Mouse (Mus musculus): ENCODE measurements around the gene Haus8.
"Not testable (repeated sequence)": the region's sequence is repeated elsewhere in the genome, so short reads cannot be mapped to it uniquely, and the experiment has no call there.

Haus8 gene

DNA sequence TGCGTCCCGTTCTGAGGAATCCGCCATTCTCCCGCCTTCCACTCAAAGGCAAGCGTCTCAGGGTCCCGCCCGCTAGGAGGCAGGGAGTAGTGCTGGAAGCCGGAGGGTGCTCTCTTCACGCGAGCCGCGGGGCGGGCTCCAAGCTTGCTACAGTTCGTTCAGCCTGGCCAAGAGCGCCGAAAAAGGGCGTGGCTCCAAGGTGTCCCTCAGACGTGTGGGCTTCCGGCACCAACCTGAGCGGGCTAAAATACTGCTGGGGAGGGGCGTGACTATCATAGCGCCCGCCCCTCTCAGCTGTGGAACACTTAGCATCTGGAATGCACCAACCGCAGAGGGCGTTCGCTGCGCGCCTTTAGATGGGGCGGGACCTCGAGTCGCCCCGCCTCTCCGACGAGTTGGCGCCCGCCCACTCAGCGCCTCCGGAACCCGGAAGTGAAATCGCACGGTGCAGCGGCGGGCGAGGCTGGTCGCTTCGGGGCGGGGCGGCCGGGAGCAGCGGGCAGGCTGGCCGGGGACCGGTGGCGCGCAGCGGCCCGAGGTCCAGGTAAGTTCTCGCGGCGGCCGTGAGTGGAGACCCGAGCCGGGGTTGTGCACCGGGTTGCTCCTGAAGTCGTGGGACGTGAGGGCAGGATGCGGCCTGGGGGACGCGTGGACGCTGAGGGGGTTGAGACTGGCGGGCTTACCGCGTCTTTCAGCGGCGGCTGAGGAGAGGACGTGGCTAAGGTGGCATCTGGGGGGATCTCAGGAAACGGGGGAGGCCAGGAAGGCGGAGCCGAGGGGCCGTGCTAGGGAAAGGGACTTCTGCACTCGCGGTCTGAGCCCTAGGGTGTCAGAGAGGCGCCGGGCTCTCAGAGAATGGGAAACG is at the start of gene Haus8, which contains the start of gene Myo9b:
Haus8 (minus strand) TSS at position 649 of the 865 bp plus-strand sequence.
Myo9b (plus strand) TSS at position 429 of the 865 bp plus-strand sequence.
- DNase-seq: peak; percentile 99

DNA sequence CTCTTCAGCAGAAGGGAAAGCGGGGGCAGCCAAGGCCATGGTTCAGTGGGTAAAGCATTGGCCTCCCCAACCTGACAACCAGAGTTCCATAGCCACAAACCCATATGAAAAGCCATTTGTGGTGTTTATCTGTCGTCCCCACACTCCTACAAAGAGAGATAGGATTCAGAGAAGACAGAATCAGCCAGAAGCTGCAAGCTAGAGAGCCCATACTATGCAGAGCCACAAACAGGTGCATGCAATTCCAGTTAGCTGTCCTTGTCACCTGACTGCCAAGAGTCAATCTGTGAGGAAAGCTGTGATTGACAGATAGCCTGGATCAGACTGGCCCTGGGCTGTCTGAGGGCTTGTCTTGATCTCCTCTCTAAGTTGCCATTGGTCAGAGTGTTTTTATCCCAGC is 47.0 kb upstream of the Haus8 start:
- DNase-seq: not testable (repeated sequence)

DNA sequence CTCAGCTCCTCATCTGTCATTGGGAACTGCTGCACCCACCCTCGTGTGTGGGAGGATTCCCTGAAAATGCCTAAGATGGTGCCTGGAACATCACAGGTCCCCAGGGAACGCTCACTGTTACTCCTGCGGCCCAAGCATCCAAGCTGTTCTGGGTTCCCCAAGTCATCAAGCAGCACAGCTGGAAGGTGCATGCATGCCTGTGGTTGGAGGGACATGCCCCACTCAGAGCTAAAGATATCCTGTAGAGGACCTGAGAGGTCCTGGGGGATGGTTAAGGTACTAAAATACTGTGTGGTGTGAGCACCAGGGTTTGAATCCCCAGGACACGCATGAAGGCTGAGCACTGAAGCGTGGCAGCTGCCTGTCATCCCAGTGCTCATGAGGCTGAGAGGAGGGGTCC is 45.9 kb upstream of the Haus8 start:
- not testable (repeated sequence) for DNase-seq

DNA sequence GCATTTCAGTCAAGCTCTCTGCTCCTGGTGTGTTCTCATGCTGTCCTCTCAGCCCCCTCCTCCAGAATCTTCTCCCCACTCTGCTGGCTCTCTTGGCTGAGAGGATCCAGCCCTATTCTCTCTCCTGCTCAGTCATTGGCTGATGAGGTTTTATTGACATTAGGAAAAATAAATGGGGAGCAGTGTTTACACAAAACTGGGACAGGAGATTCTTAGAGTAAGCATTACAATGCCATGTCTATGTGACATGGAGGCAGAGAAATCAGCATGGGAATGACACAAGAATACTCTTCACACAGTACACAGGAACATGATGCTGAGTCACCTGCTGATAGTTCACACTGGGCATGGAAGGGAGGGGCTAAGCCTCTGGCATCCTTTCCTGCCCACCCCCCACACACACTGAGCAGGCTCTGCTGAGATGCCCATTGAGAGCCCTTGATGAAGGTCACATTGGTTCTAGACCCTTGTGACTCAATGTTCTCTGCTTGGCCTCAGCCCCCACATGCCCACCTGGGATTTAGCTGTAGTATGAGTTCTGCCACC is 43.8 kb upstream of the Haus8 start:
- no peak for DNase-seq

DNA sequence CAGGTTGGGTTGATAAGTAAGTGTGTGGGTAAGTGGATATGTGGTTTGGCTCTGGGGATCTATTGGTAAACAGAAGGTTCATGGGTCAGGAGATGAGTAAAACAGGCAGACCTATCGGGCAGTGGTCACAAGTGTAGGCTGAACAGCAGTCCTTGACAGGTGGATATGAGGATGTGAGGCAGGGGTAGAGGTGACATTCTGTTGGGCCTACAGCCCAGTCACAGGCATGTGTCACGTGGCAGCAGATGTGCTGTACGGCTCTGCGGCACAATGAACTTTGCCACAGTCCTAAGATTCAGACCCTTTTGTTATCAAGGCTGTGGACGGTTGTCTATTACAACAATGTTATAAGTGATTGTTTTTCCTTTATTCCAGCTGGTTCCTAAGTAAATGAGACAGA is 43.2 kb upstream of the Haus8 start:
- no peak for DNase-seq

DNA sequence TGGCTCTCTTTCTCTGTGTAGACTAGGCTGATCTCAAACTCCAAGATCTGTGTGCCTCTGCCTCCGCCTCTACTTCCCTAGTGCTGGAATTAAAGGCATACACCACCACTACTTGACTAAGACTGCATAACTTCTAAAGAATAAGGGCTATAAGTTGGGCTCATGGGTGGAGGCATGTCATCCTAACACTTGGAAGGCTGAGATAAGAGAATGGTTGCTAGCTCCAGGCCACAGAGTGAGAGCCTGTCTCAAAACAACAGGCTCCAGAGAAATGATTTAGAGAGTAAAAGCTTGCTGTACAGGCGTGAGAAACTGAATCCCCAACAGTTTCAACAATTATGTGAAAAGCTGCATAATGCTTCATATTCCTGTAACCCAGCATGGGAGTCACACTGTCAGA is 41.2 kb upstream of the Haus8 start:
- no peak for DNase-seq

DNA sequence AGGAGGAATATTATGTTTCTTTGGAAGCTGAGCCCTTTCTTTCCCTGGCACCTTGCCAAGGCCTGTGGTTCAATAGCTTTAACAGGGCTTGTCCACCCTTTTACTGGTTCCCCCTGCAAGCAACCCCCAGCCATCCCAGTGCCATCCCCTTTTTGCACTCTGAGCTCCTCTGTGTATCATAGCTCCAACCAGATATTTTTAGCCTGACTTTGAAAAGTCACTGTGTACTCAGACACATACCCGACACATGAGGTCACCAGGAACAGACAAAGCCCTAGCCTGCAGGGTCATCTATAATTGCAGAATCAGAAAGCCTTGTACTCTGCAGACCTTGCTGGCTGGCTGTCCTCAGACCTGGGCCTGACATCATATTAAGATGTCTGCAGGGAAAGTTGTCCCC is 40.0 kb upstream of the Haus8 start:
- no peak for DNase-seq

DNA sequence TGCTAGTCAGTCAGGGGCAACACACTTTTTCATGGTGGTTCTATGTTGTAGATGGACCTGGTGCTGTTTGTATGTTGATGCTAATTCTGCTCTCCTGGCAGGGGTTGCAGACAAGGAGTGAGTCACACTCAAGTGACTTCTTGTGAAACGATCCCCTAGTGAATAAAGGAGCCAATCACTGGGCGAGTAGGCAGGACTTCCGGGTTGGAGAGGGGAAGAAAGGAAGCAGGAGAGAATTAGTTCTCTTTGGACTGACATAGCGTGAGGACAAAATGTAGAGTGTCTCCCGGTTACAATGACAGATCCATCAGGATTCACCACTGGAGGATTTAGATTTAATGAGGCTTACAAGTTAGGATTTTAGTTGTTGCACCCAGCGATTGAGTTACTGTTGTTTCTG is 37.7 kb upstream of the Haus8 start:
- no peak for DNase-seq

DNA sequence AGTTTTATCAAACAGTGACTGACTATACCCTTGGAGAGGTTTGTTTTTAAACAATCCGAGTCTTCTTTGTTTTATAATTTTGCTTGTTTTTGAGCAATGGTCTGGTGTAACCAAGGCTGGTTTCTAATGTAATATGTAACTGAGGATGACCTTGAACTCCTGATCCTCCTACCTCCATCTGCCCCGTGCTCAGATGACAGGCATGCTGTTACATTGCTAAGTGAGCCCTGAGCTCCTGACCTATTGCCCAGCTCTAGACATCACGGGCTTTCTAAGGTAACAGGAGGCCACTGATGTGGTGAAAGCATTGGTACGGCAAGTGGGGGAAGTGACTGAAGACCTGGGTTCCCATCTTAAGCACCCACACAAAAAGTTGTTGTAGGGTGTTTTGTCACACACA is 35.2 kb upstream of the Haus8 start:
- DNase-seq: no peak

DNA sequence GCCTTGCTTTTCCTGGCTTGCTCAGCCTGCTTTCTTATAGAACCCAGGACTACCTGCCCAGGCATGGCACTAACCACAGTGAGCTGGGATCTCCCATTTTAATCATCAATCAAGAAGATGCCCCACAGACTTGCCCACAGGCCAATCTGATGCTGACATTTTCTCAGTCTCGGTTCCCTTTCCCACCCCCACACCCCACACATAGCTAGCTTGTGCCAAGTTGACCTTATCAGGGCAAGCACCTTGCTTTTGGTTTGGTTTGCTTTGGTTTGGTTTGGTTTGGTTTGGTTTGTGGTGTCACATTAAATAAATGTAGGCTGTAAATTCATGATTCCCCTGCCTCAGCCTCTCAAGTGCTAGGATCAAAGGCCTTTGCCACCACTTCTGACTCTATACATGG is 34.6 kb upstream of the Haus8 start:
- DNase-seq: no peak

DNA sequence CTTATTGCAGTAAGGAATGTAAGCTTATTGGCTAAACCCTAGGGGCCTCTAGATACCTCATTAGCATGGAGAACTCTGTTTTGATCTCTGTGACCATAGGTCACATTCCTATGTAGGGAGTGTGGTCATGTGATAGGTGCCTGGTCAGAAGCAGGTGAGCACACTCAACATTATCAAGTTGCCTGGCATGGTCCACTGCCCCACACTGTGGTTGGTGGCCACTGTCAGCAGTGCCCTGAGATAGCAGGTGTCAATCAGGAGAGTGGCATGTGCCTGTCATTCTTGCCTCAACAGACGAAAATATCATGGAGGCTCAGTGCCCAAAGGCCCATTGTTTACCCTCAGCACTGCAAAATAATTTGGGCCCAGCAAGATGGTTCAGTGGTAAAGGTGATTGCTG is 33.3 kb upstream of the Haus8 start:
- DNase-seq: no peak

DNA sequence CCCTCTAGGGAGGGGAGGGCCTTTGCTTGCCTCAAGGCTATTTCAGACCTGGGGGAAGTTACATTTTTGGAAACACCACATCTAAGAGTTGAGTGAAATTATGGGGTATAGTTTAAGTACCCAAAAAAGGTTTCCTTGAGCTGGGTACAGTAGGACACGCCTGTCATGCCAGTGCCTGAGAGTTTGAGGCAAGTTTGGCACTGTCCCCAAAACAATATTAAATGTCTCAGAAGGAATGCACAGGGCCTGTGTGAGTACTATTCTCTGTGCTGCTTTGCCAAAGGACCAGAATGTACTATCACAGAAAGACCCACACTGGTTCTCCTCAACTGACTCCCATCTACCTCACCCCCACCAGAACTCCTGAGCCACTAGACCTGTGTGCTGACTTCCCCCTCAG is 30.9 kb upstream of the Haus8 start:
- DNase-seq: no peak

DNA sequence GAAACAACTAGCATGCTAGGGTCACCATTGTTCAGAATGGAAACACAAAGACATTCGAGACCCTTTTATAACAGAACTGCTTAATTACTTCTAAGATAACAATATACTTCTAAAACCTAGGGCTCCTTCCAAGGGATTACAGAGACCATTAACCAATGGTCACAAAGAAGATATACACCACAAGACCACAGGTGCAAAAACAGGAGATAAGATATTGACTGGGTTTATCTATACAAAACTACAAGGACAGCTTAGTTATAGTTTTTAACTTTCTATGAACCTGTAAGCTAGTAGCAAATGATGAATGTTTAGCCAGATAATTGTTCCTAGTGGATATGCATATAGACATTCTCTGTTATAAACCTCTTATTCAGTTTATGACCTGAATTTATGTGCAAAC is 30.1 kb upstream of the Haus8 start:
- DNase-seq: no peak

DNA sequence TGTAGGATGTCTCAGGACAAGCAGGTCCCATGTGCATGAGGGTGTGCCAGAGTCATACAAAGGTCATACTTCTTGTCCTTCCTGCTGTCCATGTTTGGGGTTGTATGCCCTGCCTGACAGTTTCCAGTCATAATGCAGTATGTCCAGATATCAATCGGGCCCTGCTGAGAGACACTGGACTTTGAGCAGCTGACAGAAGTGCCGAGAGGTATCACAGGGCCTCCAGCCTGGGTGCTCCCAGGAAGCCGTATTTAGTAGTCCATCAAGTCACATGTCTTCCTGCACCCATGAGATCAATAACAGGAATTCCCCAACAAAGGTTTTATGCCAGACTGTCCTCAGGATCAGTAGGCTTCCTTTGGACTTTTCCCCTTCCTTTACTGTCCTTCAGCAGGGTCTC is 27.0 kb upstream of the Haus8 start:
- DNase-seq: no peak

DNA sequence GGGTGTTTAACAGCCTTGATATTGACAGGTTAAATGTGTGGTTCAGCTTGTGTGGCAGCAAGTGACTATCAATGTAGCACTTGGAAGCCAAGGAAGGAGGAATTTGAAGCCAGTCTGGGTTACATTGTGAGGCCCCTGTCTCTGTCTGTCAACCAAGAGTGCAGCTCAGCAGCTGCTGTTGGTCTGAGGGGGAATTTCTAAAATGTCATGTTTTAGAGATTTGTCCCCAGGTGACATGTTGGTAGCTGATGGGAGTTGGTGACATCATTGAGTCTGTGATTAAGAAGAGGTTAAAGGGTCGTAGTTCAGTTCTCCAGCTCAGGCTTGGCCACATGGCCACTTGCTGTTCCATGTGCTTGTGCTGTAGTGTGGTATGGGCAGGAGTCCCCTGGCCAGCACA is 24.7 kb upstream of the Haus8 start:
- no peak for DNase-seq

DNA sequence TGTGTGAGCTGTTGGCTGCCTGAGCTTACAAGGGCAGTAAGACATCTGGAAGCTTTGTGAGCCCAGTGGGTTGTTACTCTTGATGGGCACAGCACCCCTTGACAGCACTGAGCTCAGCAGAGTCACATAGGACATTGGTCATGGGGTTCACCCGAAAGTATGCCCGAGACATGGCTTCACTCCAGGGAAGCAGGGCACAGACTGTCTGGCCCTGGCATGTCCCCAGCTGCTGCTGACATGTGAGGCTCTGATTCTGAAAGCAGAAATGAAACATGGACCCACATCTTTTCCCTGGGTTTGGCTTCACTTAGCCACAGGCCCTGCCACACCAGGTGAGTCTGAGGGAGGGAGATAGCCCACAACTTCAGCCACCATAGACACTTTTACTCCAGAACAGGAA is 24.1 kb upstream of the Haus8 start:
- DNase-seq: no peak

DNA sequence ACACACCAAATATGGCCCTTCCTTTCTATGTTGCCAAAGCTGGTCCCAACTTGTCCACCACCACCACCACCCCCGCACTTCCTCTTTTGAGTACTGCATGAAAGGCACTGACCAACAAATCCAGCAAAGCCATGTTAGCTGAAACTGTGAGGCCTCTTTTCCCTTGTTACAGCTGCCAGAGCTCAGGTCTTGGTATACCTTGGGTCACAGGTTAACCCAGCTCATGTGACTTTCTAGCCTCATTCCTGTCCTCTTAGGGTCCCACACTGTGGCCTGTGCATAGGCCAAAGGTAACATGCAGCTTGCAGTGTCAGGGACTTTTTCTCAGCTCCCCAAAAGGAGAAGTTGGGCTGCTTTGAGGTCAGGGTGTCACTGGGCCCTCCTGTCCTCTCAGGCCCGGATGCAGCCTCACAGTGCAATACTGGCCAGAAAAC is 23.5 kb upstream of the Haus8 start:
- peak; percentile 59 to 64 for DNase-seq

DNA sequence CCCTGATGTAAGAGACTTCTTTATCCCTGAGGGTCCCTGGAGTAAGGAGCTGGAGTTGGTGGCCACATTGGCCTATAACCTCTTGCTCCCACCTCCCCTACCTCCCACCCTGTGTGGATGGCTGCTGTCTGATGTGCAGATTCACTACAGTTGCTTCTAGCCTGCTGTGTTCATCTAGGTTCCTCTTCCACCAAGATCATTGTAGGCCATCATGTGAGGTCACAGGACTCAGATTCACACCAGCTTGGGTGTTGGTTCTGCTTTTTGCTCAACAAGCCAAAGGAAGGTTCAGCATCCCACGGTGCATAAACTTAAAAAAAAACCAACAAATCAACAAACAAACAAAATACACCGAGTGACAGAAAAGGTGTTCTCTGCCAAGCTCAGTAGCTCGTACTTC is 21.2 kb upstream of the Haus8 start:
- not testable (repeated sequence) for DNase-seq

DNA sequence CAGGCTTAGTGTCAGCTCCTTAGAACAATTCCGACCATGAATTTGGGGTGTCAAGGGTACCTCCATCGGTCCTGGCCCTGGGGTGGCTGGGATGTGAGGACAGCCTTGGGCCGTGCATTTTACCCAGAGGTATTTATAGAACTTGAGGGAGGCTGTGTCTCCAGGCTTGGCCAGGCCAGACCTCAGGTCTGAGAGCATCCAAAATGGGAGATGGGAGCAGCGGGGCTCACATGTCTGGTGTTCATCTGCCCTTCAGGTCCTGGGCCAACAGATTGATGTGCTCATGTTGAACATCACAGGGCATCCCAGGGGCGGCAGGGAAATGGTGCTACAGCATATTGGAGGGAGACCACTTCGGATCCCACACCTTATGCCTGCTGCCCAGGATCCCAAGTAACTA is 18.6 kb upstream of the Haus8 start:
- DNase-seq: no peak

DNA sequence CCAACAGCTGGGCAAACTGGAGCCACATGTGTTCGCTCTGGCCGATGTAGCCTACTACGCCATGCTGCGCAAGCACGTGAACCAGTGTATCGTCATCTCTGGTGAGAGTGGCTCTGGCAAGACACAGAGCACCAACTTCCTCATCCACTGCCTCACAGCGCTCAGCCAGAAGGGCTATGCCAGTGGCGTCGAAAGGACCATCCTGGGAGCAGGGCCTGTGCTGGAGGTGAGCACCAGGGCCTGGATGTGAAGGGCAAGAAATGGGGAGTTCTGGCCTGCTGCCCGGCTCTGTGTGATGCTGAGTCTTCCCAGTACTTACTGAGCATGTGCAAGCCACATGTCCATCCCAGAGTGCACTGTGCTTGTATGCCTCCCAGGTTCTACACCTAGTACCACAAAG is 18.2 kb upstream of the Haus8 start:
- no peak for DNase-seq

DNA sequence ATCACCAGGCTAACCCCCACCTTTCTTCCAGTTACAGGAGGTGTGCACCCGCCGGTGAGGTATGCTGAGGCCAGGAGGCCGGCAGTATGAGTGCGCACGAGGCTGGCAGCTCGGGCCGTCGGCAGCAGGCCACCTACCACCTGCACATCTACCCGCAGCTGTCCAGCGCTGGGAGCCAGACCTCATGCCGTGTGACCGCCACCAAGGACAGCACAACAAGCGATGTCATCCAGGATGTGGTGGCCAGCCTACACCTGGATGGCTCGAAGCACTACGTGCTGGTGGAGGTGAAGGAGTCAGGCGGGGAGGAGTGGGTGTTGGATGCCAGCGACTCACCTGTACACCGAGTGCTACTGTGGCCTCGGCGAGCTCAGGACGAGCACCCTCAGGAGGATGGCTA is 17.5 kb upstream of the Haus8 start:
- no peak for DNase-seq

DNA sequence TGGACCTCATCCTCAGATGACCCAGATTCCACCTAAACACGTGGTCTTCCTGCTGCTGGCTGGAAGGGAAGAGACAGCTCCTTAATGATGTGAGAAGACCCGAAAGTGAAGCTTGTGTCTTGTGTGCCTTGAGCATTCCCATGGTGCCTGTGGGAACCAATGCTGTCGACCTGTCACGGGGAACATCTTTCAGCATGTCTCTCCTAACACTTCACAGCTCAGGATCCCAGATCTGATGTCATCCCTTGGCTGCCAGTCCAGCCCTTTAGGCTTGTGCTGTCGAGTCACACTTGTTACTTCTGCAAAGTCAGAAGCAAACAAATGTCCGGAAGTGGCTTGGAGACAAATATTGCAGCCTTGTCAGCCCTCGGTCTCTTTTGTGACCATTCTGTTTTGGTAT is 16.4 kb upstream of the Haus8 start:
- DNase-seq: no peak

DNA sequence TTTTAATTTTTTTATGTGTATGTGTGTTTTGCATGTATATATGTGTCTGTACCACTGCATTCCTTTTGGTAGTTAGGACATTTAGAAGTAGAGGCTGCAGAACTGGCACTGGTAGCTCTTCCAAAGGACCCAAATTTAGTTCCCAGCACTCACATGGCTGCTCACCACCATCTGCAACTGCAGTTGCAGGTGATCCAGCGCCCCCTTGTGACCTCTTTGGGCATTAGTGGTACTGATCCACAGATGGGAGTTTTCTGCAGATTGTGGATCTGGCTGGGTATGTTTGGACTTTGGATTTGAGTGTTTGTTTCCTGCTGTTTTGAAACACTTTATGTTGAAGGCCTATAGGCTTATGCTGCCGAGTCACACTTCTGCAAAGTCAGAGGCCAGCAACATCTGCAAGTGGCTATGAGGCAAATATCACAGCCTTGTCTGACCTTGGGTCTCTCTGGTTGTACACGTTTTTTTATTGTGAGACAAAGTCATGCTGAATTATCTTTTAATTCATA is 15.8 kb upstream of the Haus8 start:
- peak; percentile 25 to 30 for DNase-seq

DNA sequence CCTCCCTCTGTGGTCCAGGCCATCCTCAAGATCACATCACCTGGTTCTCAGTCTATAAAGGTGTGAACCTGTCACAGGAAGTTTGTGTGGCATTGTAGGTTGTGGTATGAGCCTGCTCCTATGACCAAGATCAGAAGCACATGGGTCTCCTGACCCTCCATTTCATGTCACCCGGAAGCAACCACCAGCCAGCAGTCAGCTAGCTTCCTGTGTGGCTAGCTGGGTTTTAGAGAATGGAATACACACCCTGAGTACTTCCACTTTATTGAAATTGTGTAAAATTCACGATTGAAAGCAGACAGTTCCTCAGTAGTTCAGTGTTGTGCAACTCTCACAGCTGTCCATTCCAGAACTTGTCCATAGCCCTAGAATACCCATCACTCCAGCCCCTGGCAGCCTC is 13.5 kb upstream of the Haus8 start:
- DNase-seq: not testable (repeated sequence)

DNA sequence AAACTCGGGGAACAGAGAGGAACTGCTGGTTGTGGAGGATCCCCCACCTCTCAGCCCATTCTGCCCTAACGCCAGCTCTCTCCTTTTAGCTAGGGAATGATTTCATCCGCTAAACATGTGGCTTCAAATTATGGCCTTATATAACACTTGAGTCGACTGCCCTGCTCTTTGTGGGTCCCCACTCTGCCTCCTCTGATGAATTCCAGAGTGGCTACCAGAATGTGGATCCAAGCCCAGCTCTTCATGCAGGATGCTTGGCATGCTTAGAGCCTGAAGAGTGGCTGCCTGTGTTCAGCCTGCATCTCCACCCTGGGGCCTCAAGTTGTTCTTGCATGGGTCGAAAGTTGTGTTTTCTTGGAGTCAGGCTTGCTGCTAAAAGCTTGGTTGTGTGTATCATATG is 9.9 kb upstream of the Haus8 start:
- DNase-seq: no peak
